Mouse (Mus musculus): ENCODE data around the gene Macrod1. TPM values are rescaled to one million over a fixed set of nuclear protein-coding genes. Genes with fewer than 3 reads are reported as not detected.

Macrod1 gene
- total RNA-seq, 4 experiments from 2014 or later: 16.7 to 19.7 (median 18.0) TPM

DNA sequence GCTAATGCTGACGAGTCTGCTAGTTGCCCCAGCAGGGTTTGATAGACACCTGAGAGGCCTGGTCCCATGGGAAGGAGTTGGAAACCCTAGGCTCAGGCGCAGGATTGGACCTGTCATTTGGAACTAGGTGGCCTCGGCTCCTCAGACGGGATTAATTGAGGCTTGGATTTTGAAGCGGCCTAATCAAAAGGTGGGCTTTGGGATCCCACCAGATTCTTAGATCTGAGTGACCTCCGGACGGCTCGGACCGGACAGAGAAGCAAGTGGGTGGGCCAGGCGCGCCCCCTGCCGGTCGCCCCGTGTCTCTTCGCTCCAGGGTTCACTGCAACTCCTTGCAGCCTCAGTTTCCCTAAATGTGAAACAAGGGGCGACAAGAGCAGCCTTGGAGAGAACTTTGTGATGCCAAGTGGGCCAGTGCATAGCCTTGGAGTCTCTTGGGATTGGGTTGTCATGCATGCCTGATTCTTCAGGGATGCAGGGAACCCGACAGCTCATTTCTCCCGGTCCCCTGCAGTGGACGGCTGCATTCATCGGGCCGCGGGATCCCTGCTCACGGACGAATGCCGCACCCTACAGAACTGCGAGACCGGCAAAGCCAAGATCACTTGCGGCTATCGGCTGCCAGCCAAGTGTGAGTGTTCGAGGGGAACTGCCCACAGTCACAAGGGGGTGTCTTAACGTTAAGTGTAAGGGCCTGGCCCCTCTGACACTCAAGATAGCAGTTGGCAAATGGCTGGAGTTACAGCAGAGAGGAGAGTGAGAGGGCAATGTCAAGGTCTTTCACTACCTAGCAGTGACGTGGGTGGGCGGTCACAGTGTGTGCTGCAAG, 139.5 kb downstream of the Macrod1 start:
- DNase-seq (ENCODE audit: low spot score in 2 of 2): peak in 1 of 2 experiments; percentile 57

DNA sequence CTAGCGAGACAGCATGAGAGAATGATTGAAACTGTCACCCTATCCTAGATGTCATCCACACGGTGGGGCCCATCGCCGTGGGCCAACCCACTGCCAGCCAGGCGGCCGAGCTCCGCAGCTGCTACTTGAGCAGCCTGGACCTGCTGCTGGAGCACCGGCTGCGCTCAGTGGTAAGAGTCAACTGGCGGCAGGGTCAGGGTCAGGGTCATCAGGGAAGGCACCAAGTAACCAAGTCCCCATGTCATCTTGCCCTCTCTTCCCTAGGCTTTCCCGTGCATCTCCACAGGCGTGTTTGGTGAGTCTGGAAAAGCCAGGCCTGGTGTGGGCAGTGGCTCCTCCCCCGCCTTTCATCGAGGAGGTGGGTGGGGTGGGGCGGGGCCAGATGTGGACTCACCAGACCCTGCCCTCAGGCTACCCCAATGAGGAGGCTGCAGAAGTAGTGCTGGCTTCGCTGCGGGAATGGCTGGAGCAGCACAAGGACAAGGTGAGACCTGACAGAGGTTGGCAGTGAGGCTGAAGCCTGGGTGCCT, 140.2 kb downstream of the Macrod1 start:
- no peak for DNase-seq (ENCODE audit: low spot score in 2 of 2)

DNA sequence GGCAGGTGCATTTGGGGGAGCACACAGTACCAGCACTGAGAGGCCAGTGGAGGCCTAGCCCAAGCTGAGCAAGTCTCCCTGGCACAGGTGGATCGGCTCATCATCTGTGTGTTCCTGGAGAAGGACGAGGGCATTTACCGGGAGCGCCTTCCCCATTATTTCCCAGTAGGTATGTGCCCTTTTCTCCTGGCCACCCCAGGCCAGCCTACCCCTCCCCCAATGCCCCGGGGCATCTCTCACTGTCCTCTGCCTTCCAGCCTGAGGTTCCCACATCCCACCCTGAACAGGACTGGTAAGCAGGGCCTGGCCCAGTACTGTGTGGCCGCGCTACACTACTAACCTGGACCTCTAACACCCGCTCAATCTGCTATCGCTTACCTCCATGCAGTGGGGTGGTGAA, 140.8 kb downstream of the Macrod1 start:
- DNase-seq (ENCODE audit: low spot score in 2 of 2): no peak

DNA sequence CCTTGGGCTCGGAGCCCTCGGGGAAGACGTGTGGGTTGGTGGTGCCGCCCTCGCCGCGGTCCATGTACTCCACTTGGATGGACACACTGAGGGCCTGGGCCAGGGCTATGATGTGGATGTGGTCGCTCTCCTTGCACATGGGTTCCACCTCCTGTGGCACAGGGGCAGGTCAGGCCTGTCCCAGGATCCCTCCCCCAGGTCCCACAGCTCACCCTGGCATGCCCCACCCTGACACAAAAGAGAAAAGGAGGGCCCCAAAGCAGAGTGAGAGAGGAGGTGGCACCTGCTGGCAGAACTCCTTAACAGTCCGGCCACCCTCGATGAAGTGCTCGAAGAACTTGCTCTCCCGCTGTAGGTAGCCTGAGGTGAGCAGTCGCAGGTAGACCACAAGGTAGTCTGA, 142.5 kb downstream of the Macrod1 start:
- no peak for DNase-seq (ENCODE audit: low spot score in 2 of 2)

DNA sequence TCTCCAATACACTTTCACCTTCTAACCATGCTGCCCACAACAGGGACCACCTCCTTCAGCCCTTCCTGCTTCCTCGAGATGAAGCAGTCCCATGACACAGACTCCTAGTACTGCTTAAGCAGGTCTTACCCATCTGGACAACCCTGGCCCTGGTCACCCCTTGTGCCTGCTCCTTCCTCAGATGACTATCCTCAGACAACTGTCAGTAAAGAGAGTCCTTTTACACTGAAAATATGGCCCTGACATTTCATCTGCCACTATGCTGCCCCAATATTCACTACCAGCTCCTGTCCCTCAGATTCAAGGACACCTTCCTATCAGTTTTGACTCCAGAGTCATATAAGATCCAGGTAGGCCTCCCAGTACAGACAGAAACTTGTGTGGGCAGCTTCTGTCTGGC, 143.8 kb downstream of the Macrod1 start:
- DNase-seq (ENCODE audit: low spot score in 2 of 2): no peak

DNA sequence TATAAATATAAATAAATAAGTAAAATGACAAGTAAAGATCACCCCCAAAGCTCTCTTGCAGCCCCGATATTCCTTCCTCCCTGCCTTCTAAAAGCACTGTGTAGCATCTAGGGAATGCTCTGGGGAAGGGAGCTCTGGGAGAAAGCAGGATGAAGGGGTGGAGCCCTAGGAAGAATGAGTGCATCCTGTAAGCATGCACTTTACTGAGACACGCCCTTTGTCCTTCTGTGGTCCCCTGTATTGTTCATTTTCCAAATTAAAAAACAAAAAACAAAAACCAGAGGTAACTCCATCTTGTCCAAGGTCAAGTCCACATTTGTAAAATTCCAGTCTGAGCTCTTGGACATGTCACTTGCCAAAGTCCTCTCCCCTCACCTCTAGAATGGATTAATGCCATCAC, 148.3 kb downstream of the Macrod1 start:
- no peak for DNase-seq (ENCODE audit: low spot score in 2 of 2)

DNA sequence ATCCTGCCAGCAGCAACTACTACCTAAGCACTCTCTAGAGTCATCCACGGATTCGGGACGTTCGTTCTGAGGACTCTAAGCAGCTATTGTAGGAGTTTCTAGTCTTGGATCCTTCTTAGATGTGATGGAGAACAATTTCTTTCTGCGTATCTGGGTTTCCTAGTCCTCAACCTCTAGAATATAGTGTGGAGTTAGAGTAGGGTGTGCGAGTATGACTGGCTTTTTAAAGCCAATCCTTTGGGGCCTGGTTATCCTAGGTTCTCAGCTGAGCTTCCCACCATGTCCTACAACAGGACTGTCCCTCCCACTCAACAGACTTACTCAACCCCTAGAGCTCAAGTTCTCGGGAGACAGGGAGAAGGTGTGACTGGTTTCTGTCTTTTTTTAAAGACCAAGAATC, 148.7 kb downstream of the Macrod1 start:
- DNase-seq (ENCODE audit: low spot score in 2 of 2): no peak

DNA sequence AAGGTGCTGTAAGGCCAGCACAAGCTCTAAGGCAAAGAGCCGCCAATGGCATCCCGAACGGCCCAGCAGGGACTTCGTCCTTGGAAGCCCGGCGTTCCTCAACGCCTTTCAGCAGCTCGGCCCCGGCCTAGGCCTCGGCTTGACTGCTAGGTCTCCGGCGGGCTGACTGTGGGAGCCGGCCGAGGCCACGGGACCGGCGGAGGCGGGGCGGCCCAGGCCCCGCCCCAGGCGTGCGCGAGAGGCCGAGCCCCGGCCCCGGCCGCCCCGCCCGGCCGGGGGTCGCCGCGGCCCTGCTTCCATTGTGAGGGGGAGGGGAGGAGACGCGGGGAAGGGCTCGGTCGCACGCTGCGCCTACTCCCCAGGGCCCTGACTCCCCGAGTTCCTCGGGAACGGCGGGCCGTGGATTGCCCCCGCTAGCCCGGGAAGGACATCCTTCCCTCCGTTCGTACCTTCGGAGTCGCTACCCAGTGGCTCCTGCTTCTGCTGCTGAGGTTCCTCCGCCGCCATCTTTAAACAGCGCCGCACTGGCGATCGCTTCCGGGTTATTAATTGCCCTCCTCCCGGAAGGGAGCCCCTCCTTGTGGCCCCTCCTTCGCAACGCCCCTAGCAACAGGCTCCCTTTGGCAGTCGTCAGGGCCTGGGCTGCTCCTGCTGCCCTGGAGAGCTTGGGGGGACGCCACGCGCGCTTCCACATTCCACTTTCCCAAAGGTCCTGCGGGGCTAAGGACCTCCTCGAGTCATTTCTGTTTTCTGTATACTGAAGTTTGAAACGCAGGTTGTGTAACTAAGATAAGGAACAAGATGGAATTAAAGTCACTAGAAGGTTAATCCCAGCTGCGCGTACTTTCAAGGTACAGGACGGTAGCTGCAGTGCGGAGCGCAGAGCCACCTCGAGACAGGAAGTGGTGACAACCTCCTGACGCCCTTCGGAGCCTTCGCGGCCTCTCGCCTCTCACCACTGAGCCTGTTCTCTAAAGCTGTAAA, 149.4 kb downstream of the Macrod1 start, which contains the start of gene Otub1:
Gene Otub1, minus strand, starts transcription at position 564 of the 984 bp plus-strand sequence.
- peak; percentile 89 to 91 for DNase-seq (ENCODE audit: low spot score in 2 of 2)

DNA sequence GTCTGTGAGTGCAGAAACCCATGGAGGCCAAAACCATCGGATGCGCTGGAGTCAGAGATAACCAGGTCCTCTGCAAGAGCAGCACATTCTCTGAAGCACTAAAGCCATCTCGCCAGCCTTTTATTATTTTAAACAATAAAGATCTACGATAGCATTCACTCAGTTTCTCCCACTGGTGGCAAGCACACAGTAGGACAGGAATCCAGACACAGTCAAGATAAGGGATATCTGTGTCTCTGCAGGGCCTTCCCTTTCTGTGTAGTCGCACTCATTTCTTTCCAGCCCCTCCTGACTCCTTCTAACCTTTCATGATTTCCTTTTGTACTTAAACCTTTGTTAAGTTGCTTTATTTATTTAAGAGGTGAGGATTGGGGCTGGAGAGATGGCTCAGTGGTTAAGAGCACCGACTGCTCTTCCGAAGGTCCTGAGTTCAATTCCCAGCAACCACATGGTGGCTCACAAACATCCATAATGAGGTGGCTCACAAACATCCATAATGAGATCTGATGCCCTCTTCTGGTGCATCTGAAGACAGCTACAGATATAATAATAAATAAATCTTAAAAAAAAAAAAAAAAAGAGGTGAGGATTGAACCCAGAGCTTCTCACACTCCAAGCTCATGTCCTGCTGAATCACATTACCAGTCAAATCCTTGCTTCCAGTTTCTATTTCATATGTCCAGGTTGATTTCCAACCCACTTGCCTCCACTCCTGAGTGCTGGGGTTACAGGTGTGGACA, 153.5 kb downstream of the Macrod1 start:
- DNase-seq (ENCODE audit: low spot score in 2 of 2): no peak

DNA sequence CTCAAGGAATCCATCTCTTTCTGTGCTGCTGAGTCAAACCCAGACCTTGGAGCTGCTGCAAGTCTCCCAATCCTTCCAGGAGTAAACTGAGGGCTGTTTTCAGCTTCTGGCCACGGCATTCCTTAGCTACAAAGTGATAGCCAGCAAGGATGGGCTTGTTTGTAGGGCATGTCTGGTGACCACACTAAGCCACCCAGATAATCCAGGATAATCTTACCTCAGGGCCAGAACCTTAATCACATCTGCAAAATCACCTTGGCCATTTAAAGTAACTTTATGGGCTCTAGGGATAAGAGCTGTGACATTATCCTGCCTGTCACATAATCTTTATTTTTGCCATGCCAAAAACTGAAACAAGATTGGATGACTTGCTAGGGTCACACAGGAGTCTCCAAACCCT, 155.6 kb downstream of the Macrod1 start:
- no peak for DNase-seq (ENCODE audit: low spot score in 2 of 2)

DNA sequence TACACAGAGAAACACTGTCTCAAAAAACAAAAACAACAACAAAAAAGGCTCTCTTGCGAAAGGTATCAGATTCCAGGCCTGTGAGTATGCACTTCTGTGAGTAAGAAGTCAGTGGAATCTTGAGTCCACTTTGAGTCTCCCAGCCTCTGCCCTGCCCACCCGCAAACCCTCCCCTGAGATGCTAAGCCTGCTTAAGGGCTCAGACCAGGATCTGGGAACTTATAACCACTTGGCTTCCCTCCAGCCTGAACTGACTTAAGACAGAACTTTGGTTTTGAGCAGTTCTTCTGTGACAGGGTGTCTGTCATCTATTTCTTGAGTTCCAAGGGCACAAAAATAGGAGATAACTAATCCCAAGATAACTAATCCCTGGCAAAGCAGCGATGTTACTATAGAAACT, 156.4 kb downstream of the Macrod1 start:
- no peak for DNase-seq (ENCODE audit: low spot score in 2 of 2)

DNA sequence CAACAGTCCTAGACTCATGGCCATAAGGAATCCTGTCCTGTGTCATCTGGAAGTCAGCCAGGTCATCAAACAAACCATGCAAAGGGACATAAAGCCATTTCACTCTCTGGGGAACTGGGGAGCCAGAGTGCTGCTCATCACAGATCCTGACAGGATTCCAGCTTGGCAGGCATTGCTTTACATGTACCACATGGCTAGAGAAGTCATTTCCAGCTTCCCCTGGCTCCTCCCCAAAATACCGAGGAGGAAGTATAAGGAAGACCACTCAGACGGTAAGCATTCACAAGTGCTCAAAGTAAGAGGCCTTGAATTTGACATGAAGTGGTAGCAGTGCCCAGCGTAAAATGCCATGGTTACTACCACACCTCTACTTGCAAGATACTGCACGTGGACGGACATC, 157.9 kb downstream of the Macrod1 start:
- no peak for DNase-seq (ENCODE audit: low spot score in 2 of 2)

DNA sequence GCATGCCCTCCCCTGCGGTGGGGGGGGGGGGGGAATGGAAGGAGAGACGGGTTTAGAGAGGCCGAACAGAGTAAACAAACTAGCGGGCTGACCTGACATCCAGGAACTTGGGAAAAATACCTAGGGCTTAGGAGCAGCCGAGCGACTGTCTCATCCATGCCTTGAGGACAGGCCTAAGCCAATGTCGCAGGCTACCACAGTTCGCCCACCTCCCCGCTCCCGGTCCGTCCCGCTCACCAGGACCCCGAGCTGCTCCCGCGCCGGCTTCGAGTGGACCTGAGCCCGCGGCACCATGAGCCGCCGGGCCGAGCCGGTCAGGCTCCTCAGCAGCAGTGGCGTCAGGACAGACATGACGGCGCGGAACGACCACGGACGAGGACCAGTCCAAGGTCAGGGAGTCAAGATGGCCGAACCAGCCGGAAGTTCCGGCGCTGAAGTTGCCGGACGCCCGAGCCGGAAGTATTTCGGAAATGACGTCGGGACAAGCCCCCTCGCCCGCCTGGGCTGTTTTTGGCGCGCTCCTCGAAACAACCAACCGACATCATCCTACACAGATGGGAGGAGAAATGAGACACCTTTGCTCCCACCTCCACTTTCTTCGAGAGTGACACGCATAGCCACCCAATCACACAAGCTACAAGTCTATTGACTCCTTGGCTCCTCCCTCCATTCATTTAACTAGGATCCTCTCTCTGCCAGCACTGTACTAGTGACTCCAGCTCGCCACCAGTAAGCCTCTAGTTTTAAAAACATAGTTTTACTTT, 160.7 kb downstream of the Macrod1 start, which contains the start of gene Cox8a:
Gene Cox8a, minus strand, starts transcription at position 455 of the 764 bp plus-strand sequence.
- peak; percentile 86 to 98 for DNase-seq (ENCODE audit: low spot score in 2 of 2)

DNA sequence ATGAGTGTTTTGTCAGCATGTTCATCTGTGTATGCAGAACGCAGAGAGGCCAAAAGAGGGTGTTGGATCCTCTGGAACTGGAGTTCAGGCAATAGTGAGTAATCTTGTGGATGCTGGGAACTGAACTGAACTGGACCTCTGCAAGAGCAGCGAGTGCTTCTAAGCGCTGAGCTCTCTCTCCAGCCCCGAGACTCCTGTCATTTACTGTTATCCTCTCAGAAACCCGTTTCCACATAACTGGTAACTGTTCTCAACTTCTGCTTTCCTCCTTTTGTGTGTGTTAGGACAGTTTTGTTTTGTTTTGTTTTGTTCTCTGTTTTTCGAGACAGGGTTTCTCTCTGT, 161.3 kb downstream of the Macrod1 start:
- DNase-seq (ENCODE audit: low spot score in 2 of 2): no peak

DNA sequence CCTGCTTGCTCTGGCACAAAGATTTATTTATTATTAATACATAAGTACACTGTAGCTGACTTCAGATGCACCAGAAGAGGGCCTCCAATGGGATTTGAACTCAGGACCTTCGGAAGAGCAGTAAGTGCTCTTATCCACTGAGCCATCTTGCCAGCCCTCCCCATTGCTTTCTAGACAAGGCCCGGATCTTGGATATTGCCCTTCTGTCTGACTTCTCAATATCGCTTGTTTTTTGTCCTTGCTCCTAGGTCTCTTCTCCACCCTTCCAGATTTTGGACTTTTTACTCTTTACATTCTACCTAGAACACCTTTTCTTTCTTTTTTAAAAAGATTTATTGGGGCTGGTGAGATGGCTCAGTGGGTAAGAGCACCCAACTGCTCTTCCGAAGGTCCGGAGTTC, 162.1 kb downstream of the Macrod1 start:
- DNase-seq (ENCODE audit: low spot score in 2 of 2): no peak

DNA sequence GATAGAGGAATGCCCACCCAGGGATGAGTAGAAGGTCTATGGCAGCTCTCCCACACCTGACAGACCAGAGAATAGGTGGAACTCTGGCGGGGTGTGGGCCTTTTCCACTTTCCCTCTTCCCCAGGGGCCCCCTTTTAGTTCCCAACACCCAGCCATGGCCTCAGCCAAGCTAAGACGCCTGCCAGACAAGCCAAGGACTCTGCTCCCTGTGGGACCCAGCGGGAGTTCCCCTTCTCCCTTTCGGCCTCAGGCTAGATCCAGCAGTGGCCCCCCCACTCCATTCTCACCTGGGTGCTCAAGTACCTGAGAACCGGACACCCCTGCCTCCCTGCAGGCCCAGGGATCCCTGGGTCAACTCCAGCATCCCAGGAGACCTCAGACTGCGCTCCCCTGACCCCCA, 165.6 kb downstream of the Macrod1 start:
- no peak for DNase-seq (ENCODE audit: low spot score in 2 of 2)

DNA sequence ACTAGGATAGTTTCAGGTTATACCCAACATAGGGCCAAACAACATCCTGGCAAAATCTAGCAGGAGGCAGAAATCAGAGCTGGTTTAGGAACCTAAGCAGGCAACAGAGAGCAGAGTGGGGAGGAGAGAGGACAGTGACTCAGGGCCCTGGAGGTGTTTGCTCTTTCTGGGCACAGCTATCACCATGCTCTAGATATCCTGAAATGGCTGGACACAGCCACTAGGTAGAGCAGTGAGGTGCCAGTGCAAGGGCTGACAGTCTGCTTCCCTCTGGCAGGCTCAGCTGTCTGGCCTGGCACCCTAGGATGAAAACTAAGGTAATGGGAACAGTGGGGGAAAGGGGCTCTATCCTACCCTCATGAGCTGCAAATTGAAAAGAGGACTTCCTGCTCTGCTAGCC, 166.9 kb downstream of the Macrod1 start:
- DNase-seq (ENCODE audit: low spot score in 2 of 2): no peak

DNA sequence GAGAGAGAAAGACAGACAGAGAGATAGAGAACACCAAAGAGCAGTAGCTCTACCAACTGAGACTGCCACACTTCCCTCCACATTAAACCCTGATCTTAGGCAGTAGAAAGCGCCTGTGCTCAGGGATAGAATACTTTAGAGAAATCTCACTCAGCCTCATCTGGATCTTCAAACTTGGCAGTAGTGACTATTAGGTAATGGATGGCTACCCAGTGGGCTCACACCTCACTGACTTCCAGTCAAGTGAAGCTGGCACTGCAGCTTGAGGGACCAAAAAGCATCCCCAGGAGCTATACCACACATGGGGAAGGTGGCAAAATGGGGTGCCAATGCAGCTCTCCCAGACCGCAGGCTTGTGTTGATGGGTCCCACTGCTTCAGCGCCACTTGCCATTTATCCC, 167.6 kb downstream of the Macrod1 start:
- no peak for DNase-seq (ENCODE audit: low spot score in 2 of 2)

DNA sequence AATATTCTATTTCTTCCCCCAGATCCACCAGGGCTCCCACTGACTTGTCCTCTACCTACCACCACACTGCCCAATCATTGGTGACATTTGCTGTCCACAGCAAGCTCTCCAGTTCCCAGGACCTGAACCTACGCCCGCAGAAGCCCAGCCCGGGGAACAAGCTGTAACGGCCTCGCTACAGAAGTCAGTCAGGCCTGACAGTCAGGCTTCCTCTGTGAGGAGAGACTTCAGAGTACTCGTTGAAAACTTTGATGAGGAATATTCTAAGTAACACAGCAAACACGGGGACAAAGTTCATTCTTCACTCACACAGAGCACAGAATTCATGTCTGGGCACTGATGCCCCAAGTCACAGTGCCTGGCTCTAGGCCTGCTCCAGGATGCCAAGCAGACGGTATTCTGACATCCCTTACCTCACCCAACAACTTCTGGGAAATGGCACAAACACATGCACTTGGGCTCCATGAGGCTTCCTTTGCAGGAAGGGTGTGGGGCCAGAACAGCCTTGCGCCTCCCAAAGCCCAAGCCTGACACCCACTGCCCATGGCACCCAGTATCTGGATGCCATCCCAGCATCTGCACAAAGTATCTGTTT, 168.6 kb downstream of the Macrod1 start:
- DNase-seq (ENCODE audit: low spot score in 2 of 2): no peak

DNA sequence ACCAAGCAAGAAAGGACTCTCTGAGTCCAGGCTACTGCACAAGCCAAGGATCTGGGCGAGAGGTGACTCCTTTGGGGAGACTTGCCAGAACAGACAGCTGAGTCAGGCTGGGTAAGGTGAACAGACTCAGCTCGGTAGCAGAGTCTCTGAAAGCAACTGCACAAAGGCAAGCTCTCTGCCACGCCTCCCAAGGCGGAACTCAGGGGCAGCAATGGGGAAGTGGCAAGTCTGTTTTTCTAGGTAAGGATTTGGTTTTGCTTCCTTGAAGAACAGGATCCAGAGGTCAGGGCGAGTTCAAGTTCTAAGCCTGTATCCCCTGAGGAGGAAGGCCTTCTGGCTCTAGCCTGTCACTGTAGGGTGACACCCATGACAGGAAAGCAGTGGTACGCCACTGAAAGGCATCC, 169.9 kb downstream of the Macrod1 start:
- no peak for DNase-seq (ENCODE audit: low spot score in 2 of 2)

Data from left cerebral cortex, adult 8-10 months (tissue).